Mouse (Mus musculus) embryo, embryonic 10.5 days (tissue): ENCODE measurements at regions not wholly inside any gene's neighbourhood (a gene's known extent, or its start where the extent isn't known, plus 50 kb on each side); places are given as distances from the start of the nearest gene placed in this dataset.
"Not testable (repeated sequence)": the region's sequence is repeated elsewhere in the genome, so short reads cannot be mapped to it uniquely, and the experiment has no call there.

ENCODE experiments used
- DNase-seq: peaks from one replicate; pipeline ENCODE4 v3.0.0-alpha.2; 2015; ENCODE audit warnings: low spot score

GRCm38 (mm10) chr10:104798816-104799393, 605.1 kb downstream of the Gm4340 start:
- no peak for DNase-seq

- no peak for DNase-seq
Observed at GRCm38 (mm10) chr10:104804849-104805248, 611.0 kb downstream of the Gm4340 start.

DNA sequence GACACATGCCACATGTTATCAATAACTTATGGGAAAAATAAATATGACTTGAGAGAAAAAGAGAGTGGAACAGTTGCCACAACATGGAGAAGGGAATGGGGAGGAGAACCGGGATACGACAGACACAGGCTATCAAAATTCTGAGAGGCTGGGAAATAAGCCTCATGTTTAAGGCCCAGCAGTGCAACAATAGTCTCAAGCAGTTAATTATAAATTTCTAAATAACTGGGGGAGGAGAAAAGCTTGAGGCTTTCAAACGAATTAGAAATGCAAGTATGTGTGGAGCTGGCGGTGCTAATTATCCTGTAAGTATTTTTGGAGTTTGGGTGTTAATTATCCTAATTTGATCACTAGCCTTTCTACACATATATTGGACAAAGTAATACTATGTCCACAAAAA, 624.4 kb downstream of the Gm4340 start:
- DNase-seq, result no peak

GRCm38 (mm10) chr10:104851821-104852220, 658.0 kb downstream of the Gm4340 start:
- DNase-seq, result no peak

GRCm38 (mm10) chr10:104853111-104853510, 659.3 kb downstream of the Gm4340 start:
- DNase-seq, result peak; percentile 55

DNA sequence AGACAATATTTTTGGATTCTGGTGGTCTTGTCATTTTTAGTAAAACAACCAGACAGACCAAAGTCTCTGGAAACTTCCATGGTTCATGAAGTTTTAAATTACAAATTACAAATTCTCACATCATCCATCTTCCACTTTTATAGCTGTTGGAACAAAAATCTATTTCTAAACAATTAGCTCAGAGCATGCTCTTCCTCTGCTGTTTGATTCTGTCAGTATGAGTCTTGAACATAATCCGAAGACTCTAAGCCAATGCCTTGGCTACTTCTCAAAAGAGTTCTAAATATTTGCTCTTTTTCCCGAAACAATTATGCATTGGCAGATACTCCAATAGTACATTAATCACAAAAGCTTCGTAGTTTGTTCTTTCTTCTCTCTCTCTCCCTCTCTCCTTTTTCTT, 684.4 kb downstream of the Gm4340 start:
- DNase-seq, result no peak

GRCm38 (mm10) chr10:104914201-104914600, 660.0 kb downstream of the Tmtc2 start:
- no peak for DNase-seq

DNA sequence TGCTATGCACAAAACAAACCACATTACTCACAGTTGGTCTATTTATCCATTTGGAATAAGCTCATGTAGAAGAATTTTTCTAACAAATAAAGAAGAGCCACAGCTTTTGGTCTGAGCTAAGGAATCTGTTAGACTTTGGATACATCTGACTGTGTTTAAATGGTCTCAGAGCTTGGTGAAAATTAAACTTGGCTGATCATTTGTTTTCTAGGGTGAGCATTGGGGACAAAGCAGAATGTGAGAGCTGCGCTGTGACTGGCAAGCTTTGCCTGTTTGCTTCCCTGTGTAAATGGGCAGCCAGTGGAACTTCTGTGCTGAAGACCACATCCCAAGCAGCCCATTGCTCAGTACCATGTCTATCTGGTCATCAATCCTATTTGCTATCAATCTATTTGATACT, 658.7 kb downstream of the Tmtc2 start:
- no peak for DNase-seq

- DNase-seq, result no peak
Observed at GRCm38 (mm10) chr10:104936660-104937059, 637.6 kb downstream of the Tmtc2 start.

- DNase-seq, result no peak
Observed at GRCm38 (mm10) chr10:104946372-104946771, 627.9 kb downstream of the Tmtc2 start.

GRCm38 (mm10) chr10:104948821-104949220, 625.4 kb downstream of the Tmtc2 start:
- DNase-seq, result not testable (repeated sequence)

GRCm38 (mm10) chr10:104968381-104968908, 605.8 kb downstream of the Tmtc2 start:
- DNase-seq, result no peak
